Mouse (Mus musculus) C2C12 (cell line): ENCODE results near the gene Dnah5. TPM values are rescaled to one million over a fixed set of nuclear protein-coding genes. Genes with fewer than 3 reads are reported as not detected.

ENCODE experiments used
- H3K27me3 ChIP-seq: one replicate; pipeline ENCODE4 v1.6.1; 2011; ENCODE audit not compliant: control insufficient read depth, insufficient read depth, insufficient read length
- H3K36me3 ChIP-seq: one replicate; pipeline ENCODE4 v1.6.1; 2011; ENCODE audit not compliant: control insufficient read depth, insufficient read depth
- H3K4me3 ChIP-seq: one replicate; pipeline ENCODE4 v1.5.1; 2011; ENCODE audit warnings: mild to moderate bottlenecking, control low read depth; ENCODE audit not compliant: poor library complexity, insufficient read depth, severe bottlenecking
- H3K79me2 ChIP-seq: one replicate; pipeline ENCODE4 v1.6.1; 2011; ENCODE audit not compliant: control insufficient read depth, insufficient read depth
- H3K79me3 ChIP-seq: one replicate; pipeline ENCODE4 v1.6.1; 2011; ENCODE audit warnings: low read depth, control low read depth
- H3ac ChIP-seq: one replicate; pipeline ENCODE3; 2011; ENCODE audit warnings: low read depth; ENCODE audit not compliant: control insufficient read depth, insufficient read length
- CEBPB ChIP-seq: IDR thresholded peaks from one replicate; pipeline ENCODE4 v1.6.1; 2011; ENCODE audit warnings: low read depth, mild to moderate bottlenecking, control low read depth, moderate library complexity
- CTCF ChIP-seq: IDR thresholded peaks from one replicate; pipeline ENCODE4 v1.5.1; 2011; ENCODE audit not compliant: control insufficient read depth, insufficient read depth, insufficient read length
- FOSL1 ChIP-seq: IDR thresholded peaks from one replicate; pipeline ENCODE4 v1.8.0; 2011; ENCODE audit warnings: mild to moderate bottlenecking, low read length; ENCODE audit not compliant: poor library complexity, insufficient read depth, severe bottlenecking
- MAX ChIP-seq: IDR thresholded peaks from one replicate; pipeline ENCODE4 v1.6.1; 2011; ENCODE audit warnings: mild to moderate bottlenecking, control low read depth
- MYOD1 ChIP-seq: IDR thresholded peaks from one replicate; pipeline ENCODE4 v1.6.1; 2011; ENCODE audit warnings: low read depth; ENCODE audit not compliant: control insufficient read depth, insufficient read length
- MYOG ChIP-seq: IDR thresholded peaks from one replicate; pipeline ENCODE4 v1.6.1; 2011; ENCODE audit not compliant: control insufficient read depth, insufficient read length; ENCODE audit errors: extremely low read depth
- USF1 ChIP-seq: IDR thresholded peaks from one replicate; pipeline ENCODE4 v1.6.1; 2011; ENCODE audit warnings: low read depth, mild to moderate bottlenecking, control low read depth, moderate library complexity
- polyA plus RNA-seq: library from polyadenylated mRNA; unstranded; fragments of >200 nt; fragmentation: generic; extraction: Trizol; gene quantifications from one replicate; pipeline ENCODE4 v1.2.1, GENCODE M21; 2012; ENCODE audit warnings: missing spikeins

Gene Dnah5
- polyA plus RNA-seq, 1 experiment = 0.29 TPM

DNA sequence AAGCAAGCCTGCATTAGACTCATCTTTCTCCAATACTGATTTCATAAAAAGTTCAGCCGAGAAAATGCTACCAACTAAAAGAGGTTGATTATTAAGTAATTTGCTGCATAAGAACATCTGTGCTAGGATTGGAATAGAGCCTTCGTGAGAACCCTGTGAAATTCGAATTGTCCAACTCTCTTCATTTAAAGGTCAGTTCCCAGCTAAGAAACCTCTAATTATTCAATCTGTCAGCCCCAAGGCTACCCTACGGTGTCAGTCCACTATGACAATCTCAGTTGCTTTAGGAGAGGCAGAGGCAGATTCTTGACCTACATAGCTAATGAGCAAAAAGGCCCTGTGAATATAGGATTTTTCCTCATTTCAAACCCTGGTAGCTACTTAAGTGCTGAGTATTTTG is 191.9 kb downstream of the Dnah5 start:
- Histone ChIP-seq H3K79me2 (no peaks in the 10 kb centered on the region), H3K4me3 (no peak overlapping the region), H3K79me3 (no peaks in the 10 kb centered on the region), H3K27me3 (peaks cover 3% of the 10 kb centered on the region), H3ac (no peak overlapping the region), H3K36me3 (no peaks in the 10 kb centered on the region)
- TF ChIP-seq MYOG (no peak), MYOD1 (no peak), USF1 (no peak), CTCF (no peak), CEBPB (no peak), MAX (no peak), FOSL1 (no peak)

DNA sequence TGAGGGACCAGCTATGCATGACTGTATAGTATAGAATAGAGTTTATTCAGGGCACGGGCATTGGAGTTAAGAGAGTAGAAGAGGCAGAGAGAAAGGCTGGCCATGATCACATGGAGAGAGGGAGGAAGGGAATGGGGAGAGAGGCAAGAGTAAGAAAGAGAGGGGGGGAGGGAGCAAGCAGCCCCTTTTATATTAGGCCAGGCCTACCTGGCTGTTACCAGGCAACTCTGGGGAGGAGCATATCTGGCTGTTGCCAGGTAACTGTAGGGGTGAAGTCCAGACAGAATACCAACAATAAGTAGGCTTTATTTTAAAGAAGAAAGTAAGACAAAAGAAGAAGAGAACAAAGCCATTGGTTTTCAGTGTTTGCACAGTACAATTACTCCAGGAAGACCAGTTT is 194.9 kb downstream of the Dnah5 start:
- Histone ChIP-seq H3K4me3 (no peak overlapping the region), H3K27me3 (peaks cover 3% of the 10 kb centered on the region), H3K79me3 (no peaks in the 10 kb centered on the region), H3K79me2 (no peaks in the 10 kb centered on the region), H3ac (no peak overlapping the region), H3K36me3 (no peaks in the 10 kb centered on the region)
- TF ChIP-seq MAX (no peak), MYOG (no peak), CEBPB (no peak), USF1 (no peak), FOSL1 (no peak), CTCF (no peak), MYOD1 (no peak)

DNA sequence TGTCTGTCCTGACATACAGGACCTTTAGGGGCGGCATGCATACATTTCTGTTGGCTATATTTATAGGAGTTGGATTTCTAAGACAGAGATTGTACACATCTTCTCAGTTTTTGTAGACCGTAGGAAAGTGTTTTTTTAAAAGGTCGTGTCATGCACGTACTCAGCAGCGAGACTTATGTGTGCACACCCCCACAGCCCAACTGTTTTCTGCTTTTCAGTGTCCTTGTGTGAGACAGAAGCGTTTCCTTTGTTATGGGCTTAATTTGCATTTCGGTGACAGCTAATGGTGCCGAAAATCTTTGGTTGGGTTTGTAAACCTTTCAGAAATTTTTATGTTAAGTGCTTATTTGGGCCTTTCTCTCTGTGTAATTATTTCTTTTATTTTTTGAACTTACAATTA is 195.7 kb downstream of the Dnah5 start:
- TF ChIP-seq MAX = no peak
- no peak for TF ChIP-seq FOSL1
- no peak overlapping the region for H3K4me3 ChIP-seq
- no peak overlapping the region for H3ac ChIP-seq
- no peaks in the 10 kb centered on the region for H3K79me2 ChIP-seq
- H3K79me3 ChIP-seq = no peaks in the 10 kb centered on the region
- peaks cover 3% of the 10 kb centered on the region for H3K27me3 ChIP-seq
- H3K36me3 ChIP-seq = no peaks in the 10 kb centered on the region

DNA sequence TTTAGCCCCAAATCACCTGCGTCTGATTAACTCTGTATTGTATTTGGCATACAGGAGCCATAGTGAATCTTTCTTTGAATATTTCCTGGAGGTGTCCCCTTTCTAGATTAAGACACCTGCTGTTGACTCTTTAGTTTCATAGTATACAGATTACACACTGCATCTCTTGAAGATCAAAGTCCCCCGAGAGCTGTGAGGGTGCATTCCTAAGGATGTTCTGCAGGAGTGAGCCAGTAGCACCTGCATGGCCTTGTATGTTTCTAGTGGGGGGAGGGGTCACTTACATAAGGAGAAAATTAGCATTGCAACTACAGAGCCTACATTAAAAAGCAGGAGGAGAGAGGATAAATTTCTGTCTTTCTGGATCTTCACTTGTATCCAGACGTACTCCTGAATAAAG is 201.1 kb downstream of the Dnah5 start:
- Histone ChIP-seq H3K27me3 (no peaks in the 10 kb centered on the region), H3K79me3 (no peaks in the 10 kb centered on the region), H3K36me3 (no peaks in the 10 kb centered on the region), H3K4me3 (no peak overlapping the region), H3K79me2 (no peaks in the 10 kb centered on the region), H3ac (no peak overlapping the region)
- TF ChIP-seq CEBPB (no peak), MAX (no peak), MYOD1 (no peak), USF1 (no peak), MYOG (no peak), CTCF (no peak), FOSL1 (no peak)

DNA sequence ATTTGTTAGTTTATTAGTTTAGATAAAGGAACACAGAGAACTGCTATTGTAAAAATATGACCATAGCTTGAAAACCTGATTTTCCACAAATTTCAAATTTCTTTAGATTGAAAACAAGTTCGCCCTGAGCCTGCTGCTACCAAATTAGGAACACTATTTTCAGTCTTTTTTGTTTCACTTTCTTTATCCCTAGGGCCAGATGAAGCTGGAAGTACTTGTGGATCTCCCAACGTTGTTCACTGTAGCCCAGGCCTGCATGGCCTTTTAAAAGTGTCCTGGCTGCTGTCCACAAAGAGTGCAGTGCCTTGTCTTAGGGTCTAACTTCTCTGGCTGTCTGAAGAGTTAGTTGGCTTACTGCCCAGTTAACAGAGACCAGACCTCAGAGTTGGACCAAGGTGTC is 201.6 kb downstream of the Dnah5 start:
- H3K36me3 ChIP-seq = no peaks in the 10 kb centered on the region

DNA sequence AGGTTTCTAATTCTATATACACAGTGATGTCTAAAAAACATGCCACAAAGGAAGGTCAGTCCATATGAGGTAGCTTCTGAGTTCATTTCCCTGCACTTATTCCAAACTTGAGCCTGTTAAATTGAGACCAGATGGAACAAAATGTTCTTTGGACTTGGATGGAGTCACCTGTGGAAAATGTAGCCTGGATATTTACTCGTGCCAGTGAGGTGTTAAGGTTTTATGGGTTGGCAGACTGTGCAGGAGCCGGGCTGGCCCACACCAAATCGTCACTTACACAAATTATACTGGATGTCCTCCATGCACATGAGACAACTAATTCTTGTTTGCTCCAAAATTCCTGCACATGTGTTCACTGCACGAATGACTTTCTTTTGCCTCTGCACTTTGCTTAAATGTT is 236.2 kb downstream of the Dnah5 start:
- Histone ChIP-seq H3K79me2 (no peaks in the 10 kb centered on the region), H3K27me3 (no peaks in the 10 kb centered on the region), H3ac (no peak overlapping the region), H3K4me3 (no peak overlapping the region), H3K79me3 (no peaks in the 10 kb centered on the region), H3K36me3 (no peaks in the 10 kb centered on the region)
- TF ChIP-seq USF1 = no peak
- no peak for TF ChIP-seq MYOD1
- no peak for TF ChIP-seq FOSL1
- no peak for TF ChIP-seq CEBPB
- no peak for TF ChIP-seq MAX
- TF ChIP-seq CTCF = no peak
- TF ChIP-seq MYOG = no peak

More for the DNA sequence above, 201.6 kb downstream of the Dnah5 start:
- H3K27me3 ChIP-seq = no peaks in the 10 kb centered on the region
- H3K4me3 ChIP-seq = no peak overlapping the region
- no peak for TF ChIP-seq MYOG
- no peak for TF ChIP-seq CEBPB
- TF ChIP-seq USF1 = no peak
- no peak for TF ChIP-seq MAX
- TF ChIP-seq CTCF = no peak
- no peak for TF ChIP-seq MYOD1
- TF ChIP-seq FOSL1 = no peak
- H3K79me2 ChIP-seq = no peaks in the 10 kb centered on the region
- no peak overlapping the region for H3ac ChIP-seq
- no peaks in the 10 kb centered on the region for H3K79me3 ChIP-seq
